Mouse (Mus musculus): ENCODE measurements around the gene Vmp1. TPM values are rescaled to one million over a fixed set of nuclear protein-coding genes. Genes with fewer than 3 reads are reported as not detected.

The Vmp1 gene
- total RNA-seq, 1 experiment: 107 TPM

DNA sequence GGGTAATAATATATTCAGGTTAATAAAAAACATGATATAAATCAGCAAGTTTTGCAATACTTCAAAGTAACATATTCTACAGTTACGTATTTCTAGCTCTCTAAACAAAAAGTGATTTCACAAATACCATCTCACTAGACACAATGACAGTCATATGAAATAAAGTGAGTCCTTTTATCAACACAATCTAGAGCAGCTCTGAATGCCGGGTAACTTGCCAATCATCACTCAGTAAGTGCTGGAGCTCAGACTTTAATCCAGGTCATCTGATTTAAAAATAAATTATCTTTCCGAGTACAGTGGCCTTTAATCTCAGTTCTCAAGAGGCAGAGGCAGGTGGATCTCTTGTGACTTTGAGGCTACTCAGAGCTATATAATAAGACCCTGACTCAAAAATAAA lies 2.2 kb downstream of the Vmp1 start:
- H3K4me3 ChIP-seq (ENCODE audit: insufficient read depth in 1 of 2, low read depth in 1 of 2, low read length in 2 of 2, poor library complexity in 1 of 2, severe bottlenecking in 1 of 2): no peak overlapping the region
- no peak overlapping the region for H3K9ac ChIP-seq (ENCODE audit: insufficient read depth, low read depth, low read length, poor library complexity, severe bottlenecking)
- no peak overlapping the region for H3K27ac ChIP-seq (ENCODE audit: insufficient read depth, low read depth, low read length, poor library complexity, severe bottlenecking)
- peaks cover 2 to 3% of the 10 kb centered on the region in 2 experiments; a peak in 2 of 4 replicates for H3K4me1 ChIP-seq (ENCODE audit: control insufficient read depth in 2 of 2, insufficient read depth in 2 of 2, low read length in 2 of 2, poor library complexity in 1 of 2)
- no peaks in the 10 kb centered on the region for H3K9me3 ChIP-seq (ENCODE audit: control insufficient read depth, insufficient read depth, low read depth, low read length)
- no peaks in the 10 kb centered on the region; the same call in 1 of the 2 replicates for H3K36me3 ChIP-seq (ENCODE audit: control insufficient read depth, insufficient read depth, low read length, poor library complexity, severe bottlenecking)
- TF ChIP-seq CHD2 (IDR thresholded peaks at IDR 0.05; ENCODE audit: low read depth, low read length) (no peak), ZC3H11A (IDR thresholded peaks at IDR 0.05; ENCODE audit: borderline replicate concordance, low read depth, low read length) (no peak), ZNF384 (IDR thresholded peaks at IDR 0.05; ENCODE audit: low read depth, low read length) (no peak), HCFC1 (IDR thresholded peaks at IDR 0.05; ENCODE audit: borderline replicate concordance, insufficient read depth, low read length) (no peak), MAFK (IDR thresholded peaks at IDR 0.05; ENCODE audit: insufficient read depth, low read depth, low read length) (no peak)
- no peak for DNase-seq (ENCODE audit: low read depth, low spot score)
- in situ Hi-C loops (cut with MboI; ENCODE audit: low sequenced_read_pairs in 2 of 2, unreplicated experiment in 2 of 2): no loop called here

DNA sequence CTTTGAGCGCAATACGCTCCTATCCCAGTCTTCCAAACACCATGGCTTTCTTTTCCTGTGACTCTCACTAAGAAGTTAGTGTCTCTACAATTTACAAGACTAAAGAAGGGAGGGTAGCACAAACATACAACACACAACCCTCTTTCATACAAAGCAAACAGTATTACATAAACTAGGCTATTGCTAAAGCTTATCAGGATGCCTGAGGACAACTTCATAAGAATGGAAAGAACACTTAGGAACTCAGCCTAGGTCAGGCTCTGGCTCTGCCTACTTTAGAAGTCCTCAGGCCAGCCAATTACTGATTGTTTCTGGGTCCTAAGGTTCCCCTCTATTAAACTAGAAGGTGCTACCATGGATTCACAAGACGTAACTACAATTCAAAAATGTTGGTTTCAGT lies 2.9 kb downstream of the Vmp1 start:
- H3K4me1 ChIP-seq (ENCODE audit: control insufficient read depth in 2 of 2, insufficient read depth in 2 of 2, low read length in 2 of 2, poor library complexity in 1 of 2): peaks cover 2 to 3% of the 10 kb centered on the region in 2 experiments; a peak in 2 of 4 replicates
- no peaks in the 10 kb centered on the region; the same call in 1 of the 2 replicates for H3K36me3 ChIP-seq (ENCODE audit: control insufficient read depth, insufficient read depth, low read length, poor library complexity, severe bottlenecking)
- no peak overlapping the region for H3K4me3 ChIP-seq (ENCODE audit: insufficient read depth in 1 of 2, low read depth in 1 of 2, low read length in 2 of 2, poor library complexity in 1 of 2, severe bottlenecking in 1 of 2)
- H3K9me3 ChIP-seq (ENCODE audit: control insufficient read depth, insufficient read depth, low read depth, low read length): no peaks in the 10 kb centered on the region
- no peak overlapping the region for H3K9ac ChIP-seq (ENCODE audit: insufficient read depth, low read depth, low read length, poor library complexity, severe bottlenecking)
- no peak for TF ChIP-seq CHD2 (IDR thresholded peaks at IDR 0.05; ENCODE audit: low read depth, low read length)
- TF ChIP-seq HCFC1 (IDR thresholded peaks at IDR 0.05; ENCODE audit: borderline replicate concordance, insufficient read depth, low read length): no peak
- no peak for TF ChIP-seq ZC3H11A (IDR thresholded peaks at IDR 0.05; ENCODE audit: borderline replicate concordance, low read depth, low read length)
- no peak for TF ChIP-seq ZNF384 (IDR thresholded peaks at IDR 0.05; ENCODE audit: low read depth, low read length)
- no peak for TF ChIP-seq MAFK (IDR thresholded peaks at IDR 0.05; ENCODE audit: insufficient read depth, low read depth, low read length)
- in situ Hi-C loops (cut with MboI; ENCODE audit: low sequenced_read_pairs in 2 of 2, unreplicated experiment in 2 of 2): no loop called here
- no peak for DNase-seq (ENCODE audit: low read depth, low spot score)
- no peak overlapping the region for H3K27ac ChIP-seq (ENCODE audit: insufficient read depth, low read depth, low read length, poor library complexity, severe bottlenecking)

DNA sequence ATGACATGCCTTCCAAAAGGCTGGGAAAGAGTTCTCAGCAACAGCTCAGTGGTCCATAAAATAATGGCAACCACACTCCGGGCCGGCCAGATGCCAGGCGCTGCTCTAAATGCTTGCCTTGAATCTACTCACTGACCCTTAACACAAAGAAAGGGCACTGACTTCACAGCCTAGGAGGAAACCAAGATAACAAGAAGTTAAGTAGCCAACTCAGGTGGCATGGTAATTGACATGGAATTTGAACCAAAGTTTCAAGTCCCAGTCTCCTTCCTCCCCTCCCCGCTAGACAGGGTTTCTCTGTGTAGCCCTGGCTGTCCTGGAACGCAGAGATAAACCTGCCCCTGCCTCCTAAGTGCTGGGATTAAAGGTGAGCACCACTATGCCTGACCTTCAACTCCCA lies 4.7 kb downstream of the Vmp1 start:
- TF ChIP-seq MAFK (IDR thresholded peaks at IDR 0.05; ENCODE audit: insufficient read depth, low read depth, low read length) (no peak), HCFC1 (IDR thresholded peaks at IDR 0.05; ENCODE audit: borderline replicate concordance, insufficient read depth, low read length) (no peak), ZC3H11A (IDR thresholded peaks at IDR 0.05; ENCODE audit: borderline replicate concordance, low read depth, low read length) (no peak), ZNF384 (IDR thresholded peaks at IDR 0.05; ENCODE audit: low read depth, low read length) (no peak), CHD2 (IDR thresholded peaks at IDR 0.05; ENCODE audit: low read depth, low read length) (no peak)
- H3K4me3 ChIP-seq (ENCODE audit: insufficient read depth in 1 of 2, low read depth in 1 of 2, low read length in 2 of 2, poor library complexity in 1 of 2, severe bottlenecking in 1 of 2): no peak overlapping the region
- in situ Hi-C loops (cut with MboI; ENCODE audit: low sequenced_read_pairs in 2 of 2, unreplicated experiment in 2 of 2): no loop called here

DNA sequence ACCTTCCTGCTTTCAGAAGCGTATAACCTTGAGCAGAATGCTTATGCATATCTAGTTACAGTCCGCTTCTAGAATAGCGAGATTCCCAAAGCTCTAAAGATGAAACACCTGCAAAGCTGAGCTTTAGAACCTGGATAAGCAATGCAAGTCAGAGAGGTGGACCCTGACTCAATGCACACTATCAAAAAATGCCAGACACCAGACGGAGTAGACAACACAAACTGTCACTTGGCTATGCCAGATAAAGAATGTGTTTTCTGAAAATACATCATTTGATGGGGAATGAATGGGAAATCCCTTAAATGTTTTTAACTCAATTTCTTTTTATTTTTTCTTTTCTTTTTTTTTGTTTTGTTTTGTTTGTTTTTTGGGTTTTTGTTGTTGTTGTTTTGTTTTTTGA lies 8.1 kb downstream of the Vmp1 start:
- Histone ChIP-seq H3K9me3 (ENCODE audit: control insufficient read depth, insufficient read depth, low read depth, low read length) (no peaks in the 10 kb centered on the region), H3K9ac (ENCODE audit: insufficient read depth, low read depth, low read length, poor library complexity, severe bottlenecking) (no peak overlapping the region), H3K4me3 (ENCODE audit: insufficient read depth in 1 of 2, low read depth in 1 of 2, low read length in 2 of 2, poor library complexity in 1 of 2, severe bottlenecking in 1 of 2) (no peak overlapping the region), H3K27ac (ENCODE audit: insufficient read depth, low read depth, low read length, poor library complexity, severe bottlenecking) (no peak overlapping the region), H3K4me1 (ENCODE audit: control insufficient read depth in 2 of 2, insufficient read depth in 2 of 2, low read length in 2 of 2, poor library complexity in 1 of 2) (no peaks in the 10 kb centered on the region), H3K36me3 (ENCODE audit: control insufficient read depth, insufficient read depth, low read length, poor library complexity, severe bottlenecking) (no peaks in the 10 kb centered on the region)
- no peak for TF ChIP-seq CHD2 (IDR thresholded peaks at IDR 0.05; ENCODE audit: low read depth, low read length)
- TF ChIP-seq MAFK (IDR thresholded peaks at IDR 0.05; ENCODE audit: insufficient read depth, low read depth, low read length): no peak
- TF ChIP-seq ZNF384 (IDR thresholded peaks at IDR 0.05; ENCODE audit: low read depth, low read length): no peak
- no peak for TF ChIP-seq HCFC1 (IDR thresholded peaks at IDR 0.05; ENCODE audit: borderline replicate concordance, insufficient read depth, low read length)
- no peak for TF ChIP-seq ZC3H11A (IDR thresholded peaks at IDR 0.05; ENCODE audit: borderline replicate concordance, low read depth, low read length)
- in situ Hi-C loops (cut with MboI; ENCODE audit: low sequenced_read_pairs in 2 of 2, unreplicated experiment in 2 of 2): no loop called here
- DNase-seq (ENCODE audit: low read depth, low spot score): no peak

More for the DNA sequence above, 4.7 kb downstream of the Vmp1 start:
- no peak overlapping the region for H3K27ac ChIP-seq (ENCODE audit: insufficient read depth, low read depth, low read length, poor library complexity, severe bottlenecking)
- no peak overlapping the region for H3K9ac ChIP-seq (ENCODE audit: insufficient read depth, low read depth, low read length, poor library complexity, severe bottlenecking)
- no peaks in the 10 kb centered on the region for H3K9me3 ChIP-seq (ENCODE audit: control insufficient read depth, insufficient read depth, low read depth, low read length)
- DNase-seq (ENCODE audit: low read depth, low spot score): no peak
- H3K36me3 ChIP-seq (ENCODE audit: control insufficient read depth, insufficient read depth, low read length, poor library complexity, severe bottlenecking): no peaks in the 10 kb centered on the region
- no peaks in the 10 kb centered on the region for H3K4me1 ChIP-seq (ENCODE audit: control insufficient read depth in 2 of 2, insufficient read depth in 2 of 2, low read length in 2 of 2, poor library complexity in 1 of 2)

DNA sequence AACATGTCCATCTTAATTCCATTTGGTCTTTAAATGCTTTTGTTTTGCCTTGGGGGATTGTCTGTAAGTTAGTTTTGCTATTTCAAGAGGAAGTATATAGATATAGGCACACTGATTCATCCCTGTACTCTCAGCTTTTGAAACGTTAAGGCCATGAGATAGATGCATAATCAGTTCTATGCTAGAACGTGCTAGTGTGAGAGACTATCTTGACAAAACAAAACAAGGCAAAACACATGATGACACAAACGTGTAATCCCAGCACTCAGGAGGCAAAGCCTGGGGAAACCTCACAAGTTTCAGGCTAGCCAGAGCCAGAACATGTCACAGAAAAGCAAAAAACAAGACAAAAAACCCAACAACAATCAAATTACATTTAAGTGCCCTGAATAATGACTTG lies 10.9 kb downstream of the Vmp1 start:
- H3K4me3 ChIP-seq (ENCODE audit: insufficient read depth in 1 of 2, low read depth in 1 of 2, low read length in 2 of 2, poor library complexity in 1 of 2, severe bottlenecking in 1 of 2): no peak overlapping the region
- no peak for TF ChIP-seq HCFC1 (IDR thresholded peaks at IDR 0.05; ENCODE audit: borderline replicate concordance, insufficient read depth, low read length)
- no peak for TF ChIP-seq ZNF384 (IDR thresholded peaks at IDR 0.05; ENCODE audit: low read depth, low read length)
- no peak for TF ChIP-seq ZC3H11A (IDR thresholded peaks at IDR 0.05; ENCODE audit: borderline replicate concordance, low read depth, low read length)
- no peak for TF ChIP-seq CHD2 (IDR thresholded peaks at IDR 0.05; ENCODE audit: low read depth, low read length)
- TF ChIP-seq MAFK (IDR thresholded peaks at IDR 0.05; ENCODE audit: insufficient read depth, low read depth, low read length): no peak
- in situ Hi-C loops (cut with MboI; ENCODE audit: low sequenced_read_pairs in 2 of 2, unreplicated experiment in 2 of 2): no loop called here
- no peak overlapping the region for H3K27ac ChIP-seq (ENCODE audit: insufficient read depth, low read depth, low read length, poor library complexity, severe bottlenecking)
- no peak for DNase-seq (ENCODE audit: low read depth, low spot score)
- no peaks in the 10 kb centered on the region for H3K36me3 ChIP-seq (ENCODE audit: control insufficient read depth, insufficient read depth, low read length, poor library complexity, severe bottlenecking)
- H3K9me3 ChIP-seq (ENCODE audit: control insufficient read depth, insufficient read depth, low read depth, low read length): no peaks in the 10 kb centered on the region
- no peak overlapping the region for H3K9ac ChIP-seq (ENCODE audit: insufficient read depth, low read depth, low read length, poor library complexity, severe bottlenecking)
- no peaks in the 10 kb centered on the region for H3K4me1 ChIP-seq (ENCODE audit: control insufficient read depth in 2 of 2, insufficient read depth in 2 of 2, low read length in 2 of 2, poor library complexity in 1 of 2)

All from ES-E14 (cell line).